Mouse (Mus musculus): ENCODE data around the gene Pxylp1. TPM values are rescaled to one million over a fixed set of nuclear protein-coding genes. Genes with fewer than 3 reads are reported as not detected.
"Not testable (repeated sequence)": the region's sequence is repeated elsewhere in the genome, so short reads cannot be mapped to it uniquely, and the experiment has no call there.

Pxylp1 gene
- polyA plus RNA-seq (2015; fragmentation: Nextera tagmentation; extraction: Ambion mirVana), result 29.7 and 31.7 TPM in 2 replicates

GRCm38 (mm10) chr9:96892546-96892945 is at the start of gene Pxylp1:
TSS of gene Pxylp1 (minus strand) at chr9:96892669.
- no peak for ATAC-seq (ENCODE audit: insufficient read depth, low FRiP score, low read depth)
- no peaks in the 10 kb centered on the region for H3K36me3 ChIP-seq
- H3K4me3 ChIP-seq (replicated peaks), result no peak within 1 kb of the TSS
- H3K27ac ChIP-seq, result no peak within 1 kb of the TSS
- H3K9ac ChIP-seq, result no peak within 1 kb of the TSS
- no peaks in the 10 kb centered on the region for H3K9me3 ChIP-seq
- no peak within 1 kb of the TSS for H3K4me2 ChIP-seq
- no peaks in the 10 kb centered on the region for H3K27me3 ChIP-seq (replicated peaks)
- 22% methylated on average over 3 of the region's 3 CpGs for WGBS
- peaks cover 11% of the 10 kb centered on the region; the same call in 1 of the 2 replicates for H3K4me1 ChIP-seq

GRCm38 (mm10) chr9:96938887-96939286 is 46.4 kb upstream of the Pxylp1 start:
- Histone ChIP-seq H3K4me1 (no peaks in the 10 kb centered on the region), H3K4me3 (replicated peaks) (no peak overlapping the region), H3K27ac (no peak overlapping the region), H3K9me3 (no peaks in the 10 kb centered on the region), H3K27me3 (replicated peaks) (no peaks in the 10 kb centered on the region), H3K36me3 (no peaks in the 10 kb centered on the region), H3K4me2 (no peak overlapping the region), H3K9ac (no peak overlapping the region)
- ATAC-seq (ENCODE audit: insufficient read depth, low FRiP score, low read depth), result no peak
- WGBS, result 83% methylated on average over 5 of the region's 5 CpGs

- H3K4me3 ChIP-seq (replicated peaks); H3K4me2 ChIP-seq; ATAC-seq (ENCODE audit: insufficient read depth, low FRiP score, low read depth); H3K9me3 ChIP-seq; H3K27me3 ChIP-seq (replicated peaks); H3K36me3 ChIP-seq; H3K27ac ChIP-seq; H3K9ac ChIP-seq; H3K4me1 ChIP-seq: not testable (repeated sequence)
- 87% methylated on average over 2 of the region's 2 CpGs for WGBS
Measured at GRCm38 (mm10) chr9:96936427-96936826, 44.0 kb upstream of the Pxylp1 start.

GRCm38 (mm10) chr9:96935556-96936300 is 43.3 kb upstream of the Pxylp1 start:
- H3K4me2 ChIP-seq, result no peak overlapping the region
- no peak overlapping the region for H3K27ac ChIP-seq
- H3K4me3 ChIP-seq (replicated peaks), result no peak overlapping the region
- H3K9me3 ChIP-seq, result no peaks in the 10 kb centered on the region
- no peaks in the 10 kb centered on the region for H3K27me3 ChIP-seq (replicated peaks)
- H3K36me3 ChIP-seq, result no peaks in the 10 kb centered on the region
- no peak overlapping the region for H3K9ac ChIP-seq
- WGBS, result 53% methylated on average over 15 of the region's 15 CpGs
- no peak for ATAC-seq (ENCODE audit: insufficient read depth, low FRiP score, low read depth)
- no peaks in the 10 kb centered on the region for H3K4me1 ChIP-seq

- Histone ChIP-seq H3K9me3 (no peaks in the 10 kb centered on the region), H3K4me2 (no peak overlapping the region), H3K36me3 (no peaks in the 10 kb centered on the region), H3K27ac (no peak overlapping the region), H3K4me3 (replicated peaks) (no peak overlapping the region), H3K9ac (no peak overlapping the region), H3K27me3 (replicated peaks) (no peaks in the 10 kb centered on the region), H3K4me1 (no peaks in the 10 kb centered on the region)
- 80% methylated on average over 3 of the region's 3 CpGs for WGBS
- ATAC-seq (ENCODE audit: insufficient read depth, low FRiP score, low read depth), result no peak
Measured at GRCm38 (mm10) chr9:96934816-96935215, 42.3 kb upstream of the Pxylp1 start.

GRCm38 (mm10) chr9:96932751-96933150 is 40.3 kb upstream of the Pxylp1 start:
- Histone ChIP-seq H3K36me3 (no peaks in the 10 kb centered on the region), H3K4me1 (no peaks in the 10 kb centered on the region), H3K27ac (no peak overlapping the region), H3K4me3 (replicated peaks) (no peak overlapping the region), H3K4me2 (no peak overlapping the region), H3K9me3 (no peaks in the 10 kb centered on the region), H3K27me3 (replicated peaks) (no peaks in the 10 kb centered on the region), H3K9ac (no peak overlapping the region)
- 79% methylated on average over 8 of the region's 8 CpGs for WGBS
- no peak for ATAC-seq (ENCODE audit: insufficient read depth, low FRiP score, low read depth)

- no peaks in the 10 kb centered on the region for H3K4me1 ChIP-seq
- H3K4me2 ChIP-seq, result no peak overlapping the region
- H3K9me3 ChIP-seq, result no peaks in the 10 kb centered on the region
- H3K9ac ChIP-seq, result no peak overlapping the region
- H3K36me3 ChIP-seq, result no peaks in the 10 kb centered on the region
- H3K4me3 ChIP-seq (replicated peaks), result no peak overlapping the region
- H3K27ac ChIP-seq, result no peak overlapping the region
- no peak for ATAC-seq (ENCODE audit: insufficient read depth, low FRiP score, low read depth)
- H3K27me3 ChIP-seq (replicated peaks), result no peaks in the 10 kb centered on the region
- WGBS, result 56% methylated on average over 17 of the region's 17 CpGs
Measured at GRCm38 (mm10) chr9:96923577-96924316, 31.3 kb upstream of the Pxylp1 start.

- WGBS, result 67% methylated on average over 6 of the region's 6 CpGs
- Histone ChIP-seq H3K27me3 (replicated peaks) (no peaks in the 10 kb centered on the region), H3K27ac (no peak overlapping the region), H3K9ac (no peak overlapping the region), H3K9me3 (no peaks in the 10 kb centered on the region), H3K4me2 (no peak overlapping the region), H3K4me1 (no peaks in the 10 kb centered on the region), H3K36me3 (no peaks in the 10 kb centered on the region), H3K4me3 (replicated peaks) (no peak overlapping the region)
- no peak for ATAC-seq (ENCODE audit: insufficient read depth, low FRiP score, low read depth)
Measured at GRCm38 (mm10) chr9:96923119-96923518, 30.6 kb upstream of the Pxylp1 start.

- Histone ChIP-seq H3K27ac (no peak overlapping the region), H3K9ac (no peak overlapping the region), H3K4me3 (replicated peaks) (no peak overlapping the region), H3K36me3 (no peaks in the 10 kb centered on the region), H3K9me3 (no peaks in the 10 kb centered on the region), H3K4me1 (no peaks in the 10 kb centered on the region), H3K4me2 (no peak overlapping the region), H3K27me3 (replicated peaks) (no peaks in the 10 kb centered on the region)
- WGBS, result 36% methylated on average over 27 of the region's 27 CpGs
- ATAC-seq (ENCODE audit: insufficient read depth, low FRiP score, low read depth), result peak; percentile 79
Measured at GRCm38 (mm10) chr9:96916620-96917538, 24.4 kb upstream of the Pxylp1 start.

GRCm38 (mm10) chr9:96916076-96916475 is 23.6 kb upstream of the Pxylp1 start:
- no peak for ATAC-seq (ENCODE audit: insufficient read depth, low FRiP score, low read depth)
- no peak overlapping the region for H3K9ac ChIP-seq
- H3K4me2 ChIP-seq, result no peak overlapping the region
- no peak overlapping the region for H3K27ac ChIP-seq
- H3K4me1 ChIP-seq, result no peaks in the 10 kb centered on the region
- no peak overlapping the region for H3K4me3 ChIP-seq (replicated peaks)
- no peaks in the 10 kb centered on the region for H3K27me3 ChIP-seq (replicated peaks)
- 33% methylated on average over 7 of the region's 7 CpGs for WGBS
- no peaks in the 10 kb centered on the region for H3K36me3 ChIP-seq
- H3K9me3 ChIP-seq, result no peaks in the 10 kb centered on the region

- Histone ChIP-seq H3K36me3 (no peaks in the 10 kb centered on the region), H3K27me3 (replicated peaks) (no peaks in the 10 kb centered on the region), H3K4me1 (no peaks in the 10 kb centered on the region), H3K9me3 (no peaks in the 10 kb centered on the region), H3K9ac (no peak overlapping the region), H3K4me2 (no peak overlapping the region), H3K4me3 (replicated peaks) (no peak overlapping the region), H3K27ac (no peak overlapping the region)
- no peak for ATAC-seq (ENCODE audit: insufficient read depth, low FRiP score, low read depth)
- WGBS, result 78% methylated on average over 6 of the region's 6 CpGs
Measured at GRCm38 (mm10) chr9:96914851-96915250, 22.4 kb upstream of the Pxylp1 start.
